Mouse (Mus musculus): ENCODE measurements at regions not wholly inside any gene's neighbourhood (a gene's known extent, or its start where the extent isn't known, plus 50 kb on each side); places are given as distances from the start of the nearest gene placed in this dataset.

DNA sequence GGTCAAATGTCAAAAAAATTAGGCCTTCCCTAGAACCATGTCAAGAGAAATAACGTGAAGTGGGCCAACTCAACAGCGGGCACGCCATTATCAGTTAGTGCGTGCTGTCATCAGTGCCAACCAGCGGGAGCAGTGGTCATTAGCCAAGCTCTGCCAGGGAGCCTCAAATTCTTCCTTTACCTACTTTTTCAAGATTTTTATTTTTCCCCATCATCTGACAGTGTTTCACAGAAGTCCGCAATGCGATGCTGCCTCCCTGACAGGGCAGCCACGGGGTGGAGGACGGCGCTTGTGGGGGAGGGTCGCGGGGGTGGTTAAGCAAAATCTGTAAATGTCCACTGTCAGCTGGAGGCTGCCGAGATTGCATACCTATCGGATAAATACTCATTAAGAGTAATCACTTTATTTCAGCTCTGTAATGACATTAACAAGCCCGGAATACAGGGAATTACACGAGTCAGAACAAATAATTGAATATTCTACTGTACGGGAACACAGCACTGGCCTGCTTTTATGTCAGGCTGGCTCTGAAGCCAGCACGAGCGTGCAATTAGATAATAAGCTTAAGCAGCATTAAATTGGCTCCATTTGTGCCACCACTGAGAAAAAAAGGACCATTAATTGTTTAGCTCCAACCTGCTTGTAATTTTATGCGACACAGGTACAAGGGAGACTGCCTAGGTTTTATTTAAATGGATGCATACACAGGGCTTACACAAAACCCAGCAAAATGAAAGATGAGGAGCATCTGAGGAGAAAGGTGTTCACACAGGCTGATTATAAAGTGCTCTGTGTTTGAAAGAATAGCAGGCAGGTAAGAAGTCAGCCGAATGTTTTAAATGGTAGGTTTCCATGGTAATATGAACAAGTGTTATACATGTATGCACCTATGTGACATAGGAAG is 212.0 kb upstream of the Adamts16 start:
- TF ChIP-seq POLR2A (IDR thresholded peaks at IDR 0.05; ENCODE audit: borderline replicate concordance, insufficient read depth, low read length) (no peak), CTCF (IDR thresholded peaks at IDR 0.05; ENCODE audit: borderline replicate concordance, insufficient read depth, low read depth, low read length) (no peak)
